9 mouse cellular contexts compared by ENCODE assay signal in the genomic region with DNA sequence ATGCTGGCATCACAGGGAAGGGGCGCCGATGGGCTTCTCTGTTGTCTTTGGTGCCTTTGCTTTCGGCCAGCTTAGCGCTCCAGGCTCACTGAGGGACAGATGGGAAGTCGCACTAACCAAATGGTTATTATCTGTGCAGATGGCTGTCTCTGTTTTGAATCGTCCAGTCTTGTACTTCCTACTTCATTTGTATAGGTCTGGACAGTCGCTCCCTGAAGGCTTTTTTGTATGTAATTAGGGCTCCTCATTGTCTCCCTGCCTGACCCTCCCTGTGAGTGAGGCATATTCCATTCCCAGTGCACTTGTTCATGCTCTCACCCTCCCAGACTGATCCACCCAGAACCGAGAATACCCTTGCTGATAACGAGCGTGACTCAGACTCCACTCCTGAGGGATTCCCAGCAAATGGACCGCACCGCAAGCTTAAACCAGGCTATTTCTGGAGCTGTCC. TPM values are rescaled to one million over a fixed set of nuclear protein-coding genes. Genes with fewer than 3 reads are reported as not detected.
DNase-seq lines count a peak whose midpoint lies in the region; ATAC-seq lines count a peak whose summit lies in the region.
"Had no signal": no experiment of that assay in that cellular context is flagged by ENCODE, and none has a peak within 500 bp of the region (broad histone marks: within the 10 kb centered on the region; RNA-seq: fewer than 3 reads in every experiment).

No protein-coding gene starts in this region.

- H3K9me3 ChIP-seq in midbrain, embryonic 12.5 days: no peaks in the 10 kb centered on the region

- H3K27ac ChIP-seq in midbrain, embryonic 12.5 days (replicated peaks): no peak overlapping the region

- H3K9ac ChIP-seq in midbrain, embryonic 12.5 days (replicated peaks): no peak overlapping the region

- peaks cover 2% of the 10 kb centered on the region; the same call in 1 of the 2 replicates for H3K4me1 ChIP-seq in midbrain, embryonic 12.5 days

- no peak overlapping the region for H3K4me3 ChIP-seq in midbrain, embryonic 12.5 days

- no peaks in the 10 kb centered on the region for H3K27me3 ChIP-seq in midbrain, embryonic 12.5 days

- WGBS in midbrain, embryonic 12.5 days: 62% methylated on average over 12 of the region's 12 CpGs

- ATAC-seq in frontal cortex, adult (ENCODE audit: low TSS enrichment): peak; percentile 75
- ATAC-seq in midbrain, embryonic 12.5 days (ENCODE audit: low FRiP score, low read depth): peak; percentile 73

- DNase-seq in frontal cortex, postnatal 25 days (ENCODE audit: low spot score in 2 of 2): no peak
- DNase-seq in adrenal gland, postnatal 14 days: peak; percentile 37
- DNase-seq in heart, adult 9 months (ENCODE audit: low spot score in 2 of 2): peak; percentile 35 to 45
- DNase-seq in urinary bladder, postnatal 14 days (ENCODE audit: low spot score): no peak
- no peak for DNase-seq in liver
- no peak for DNase-seq in right cerebral cortex, postnatal 25 days

- no peaks in the 10 kb centered on the region for H3K36me3 ChIP-seq in midbrain, embryonic 12.5 days

- no peak overlapping the region for H3K4me2 ChIP-seq in midbrain, embryonic 12.5 days (replicated peaks)
- H3K4me2 ChIP-seq: liver, embryonic 11.5 days had no signal

RNA-seq across cellular contexts. Expression of a gene that starts 47.7 kb away (rescaled TPM):
- 38.4 and 39.3 TPM in 2 replicates for total RNA-seq in adrenal gland, postnatal 14 days (2021)
- 7.2 and 8.5 TPM in 2 replicates for polyA plus RNA-seq in midbrain, embryonic 12.5 days (2016; fragmentation: Nextera tagmentation; extraction: Ambion mirVana)

Comparison
In these comparisons a context has a peak if more than half of its experiments do, and no peak if none do; other contexts are left out.
1. DNase-seq: peak in adrenal gland, postnatal 14 days (single experiment) and heart, adult 9 months (2 of 2); none in frontal cortex, postnatal 25 days (0 of 2), urinary bladder, postnatal 14 days (single experiment), liver (single experiment) and right cerebral cortex, postnatal 25 days (single experiment).